Mouse (Mus musculus) heart, embryonic 12.5 days (tissue): ENCODE data around the gene Dennd1a. TPM values are rescaled to one million over a fixed set of nuclear protein-coding genes. Genes with fewer than 3 reads are reported as not detected.

ENCODE experiments used
- ATAC-seq: fragments of 200-750 bp; cut with Nextera tagmentation; 2 replicates; pipeline ENCODE4 v1.8.0; 2017; ENCODE audit warnings: moderate TSS enrichment, moderate library complexity; ENCODE audit not compliant: insufficient number of reproducible peaks, low FRiP score
- H3K27ac ChIP-seq: fragments of 300-500 bp; sonication (generic); 2 replicates; pipeline ENCODE4 v1.5.1; 2016; ENCODE audit warnings: mild to moderate bottlenecking, moderate library complexity; ENCODE audit not compliant: poor library complexity, severe bottlenecking
- H3K27me3 ChIP-seq: fragments of 300-500 bp; sonication (generic); replicated peaks from 2 replicates; pipeline ENCODE4 v1.6.1; 2016; ENCODE audit warnings: mild to moderate bottlenecking, moderate library complexity
- H3K36me3 ChIP-seq: fragments of 300-500 bp; sonication (generic); 2 replicates; pipeline ENCODE4 v1.6.1; 2016; ENCODE audit warnings: mild to moderate bottlenecking, moderate library complexity
- H3K4me1 ChIP-seq: fragments of 300-500 bp; sonication (generic); replicated peaks from 2 replicates; pipeline ENCODE4 v1.6.1; 2016; ENCODE audit warnings: mild to moderate bottlenecking
- H3K4me2 ChIP-seq: fragments of 300-500 bp; sonication (generic); 2 replicates; pipeline ENCODE4 v1.6.1; 2016; ENCODE audit warnings: mild to moderate bottlenecking, moderate library complexity
- H3K4me3 ChIP-seq: fragments of 300-500 bp; sonication (generic); 2 replicates; pipeline ENCODE4 v1.5.1; 2016; ENCODE audit warnings: mild to moderate bottlenecking
- H3K9ac ChIP-seq: fragments of 300-500 bp; sonication (generic); 2 replicates; pipeline ENCODE4 v1.6.1; 2016; ENCODE audit warnings: mild to moderate bottlenecking, moderate library complexity
- H3K9me3 ChIP-seq: fragments of 300-500 bp; sonication (generic); replicated peaks from 2 replicates; pipeline ENCODE4 v1.6.1; 2016; ENCODE audit warnings: mild to moderate bottlenecking, moderate library complexity
- WGBS: fragments of 180-500 bp; shearing (Covaris S2); methylation state at CpG from one replicate; pipeline ENCODE4 v1.1.7; 2016; 5-methylcytosine and 5-hydroxymethylcytosine counted together
- polyA plus RNA-seq: library from polyadenylated mRNA; unstranded; fragments of >200 nt; fragmentation: Nextera tagmentation; extraction: Ambion mirVana; gene quantifications from 2 replicates; pipeline ENCODE4 v1.2.1, GENCODE M21; 2016

Dennd1a gene
- polyA plus RNA-seq, 1 experiment from 2014 or later, result 15.8 TPM

DNA sequence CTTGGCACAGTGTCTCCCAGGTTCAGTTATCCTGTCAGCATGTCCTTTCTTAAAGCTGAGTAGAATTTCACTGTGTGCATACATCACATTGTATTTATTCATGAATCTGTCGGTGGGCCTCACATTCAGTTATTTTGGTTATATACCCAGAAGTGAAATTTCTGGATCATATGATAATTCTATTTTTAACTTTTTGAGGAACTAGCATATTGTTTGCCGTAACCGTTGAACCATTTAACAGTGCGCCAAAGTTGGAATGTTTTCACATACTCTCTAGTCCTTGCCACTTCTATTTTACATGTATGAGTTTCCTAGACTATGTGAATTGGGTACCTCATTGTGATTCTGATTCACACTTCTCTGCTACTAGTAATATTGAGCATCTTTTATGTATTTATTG lies 8.7 kb upstream of the Dennd1a start:
- H3K9me3 ChIP-seq, result no peaks in the 10 kb centered on the region
- no peak overlapping the region for H3K9ac ChIP-seq
- WGBS, result 87% methylated on average over 4 of the region's 4 CpGs
- H3K4me2 ChIP-seq, result no peak overlapping the region
- no peak overlapping the region for H3K4me3 ChIP-seq
- H3K27me3 ChIP-seq, result no peaks in the 10 kb centered on the region
- no peak overlapping the region for H3K27ac ChIP-seq
- no peaks in the 10 kb centered on the region for H3K36me3 ChIP-seq
- no peaks in the 10 kb centered on the region for H3K4me1 ChIP-seq
- no peak for ATAC-seq

DNA sequence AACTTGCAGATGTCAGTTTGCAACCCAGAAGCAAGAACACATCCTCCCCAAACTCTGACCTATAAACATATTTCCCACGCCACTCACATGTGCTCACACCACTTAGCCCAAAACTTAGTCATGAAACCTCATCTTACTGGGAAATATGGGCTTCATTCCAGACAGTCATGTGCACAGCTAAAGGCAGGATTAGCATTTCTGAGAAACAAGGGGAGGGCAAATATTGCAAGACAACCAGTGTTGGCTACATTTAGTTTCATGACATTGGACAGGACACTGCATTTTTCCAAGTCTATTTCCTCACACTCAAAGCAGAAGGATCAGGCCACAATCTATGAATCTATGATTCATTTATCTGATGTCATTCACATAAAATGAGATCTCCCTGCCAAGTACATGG lies 4.3 kb upstream of the Dennd1a start:
- Histone ChIP-seq H3K4me3 (no peak overlapping the region), H3K27ac (no peak overlapping the region), H3K36me3 (no peaks in the 10 kb centered on the region), H3K9me3 (no peaks in the 10 kb centered on the region), H3K9ac (no peak overlapping the region), H3K4me2 (no peak overlapping the region), H3K4me1 (peaks cover 11% of the 10 kb centered on the region), H3K27me3 (no peaks in the 10 kb centered on the region)
- WGBS, result 71% methylated on average over 1 of the region's 1 CpGs
- ATAC-seq, result no peak

DNA sequence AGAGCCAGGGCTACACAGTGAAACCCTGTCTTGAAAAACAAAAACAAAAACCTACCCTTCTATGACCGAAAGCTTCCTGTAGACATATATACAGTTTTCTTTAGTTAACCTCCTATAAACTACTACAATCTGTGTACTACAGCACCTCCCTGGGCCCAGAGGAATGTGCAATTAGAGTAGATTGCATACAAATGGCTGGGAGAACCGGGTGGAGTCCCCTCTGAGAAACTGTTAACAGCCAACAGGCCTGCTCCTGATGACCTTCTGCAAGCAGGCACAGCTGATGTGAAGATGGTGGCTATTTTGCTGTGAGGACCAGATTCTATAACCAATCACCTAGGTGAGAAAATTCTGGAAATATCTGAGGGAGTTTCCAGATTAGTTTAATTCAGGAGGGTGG lies 1.0 kb upstream of the Dennd1a start:
- no peak overlapping the region for H3K9ac ChIP-seq
- no peaks in the 10 kb centered on the region for H3K27me3 ChIP-seq
- H3K9me3 ChIP-seq, result no peaks in the 10 kb centered on the region
- H3K36me3 ChIP-seq, result no peaks in the 10 kb centered on the region
- WGBS, result 54% methylated on average over 2 of the region's 2 CpGs
- no peak for ATAC-seq
- no peak overlapping the region for H3K27ac ChIP-seq
- peaks cover 18% of the 10 kb centered on the region for H3K4me1 ChIP-seq
- no peak overlapping the region for H3K4me2 ChIP-seq
- no peak overlapping the region for H3K4me3 ChIP-seq

DNA sequence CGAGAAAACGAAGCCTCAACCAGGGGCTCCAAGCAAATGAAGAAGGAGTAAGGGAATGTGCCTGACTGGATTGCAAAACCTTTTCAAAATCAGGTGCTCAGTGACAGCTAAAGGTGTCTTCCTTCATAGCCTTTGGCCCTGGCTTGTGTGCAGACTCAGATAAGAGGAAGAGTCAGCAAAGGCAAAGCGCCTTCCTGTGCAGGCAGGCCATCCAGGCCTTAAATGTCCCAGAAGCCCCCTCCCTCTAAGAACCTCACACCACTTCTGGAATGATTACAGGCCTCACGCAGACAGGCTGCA lies 807 bp downstream of the Dennd1a start:
- H3K27me3 ChIP-seq, result no peaks in the 10 kb centered on the region
- peaks cover 20% of the 10 kb centered on the region for H3K4me1 ChIP-seq
- H3K9ac ChIP-seq, result peak overlapping the region; percentile 88
- H3K4me2 ChIP-seq, result peak overlapping the region; percentile 74
- no peaks in the 10 kb centered on the region for H3K9me3 ChIP-seq
- 7% methylated on average over 4 of the region's 4 CpGs for WGBS
- H3K4me3 ChIP-seq, result peak overlapping the region; percentile 77
- ATAC-seq, result no peak
- peak overlapping the region; percentile 89 for H3K27ac ChIP-seq
- no peaks in the 10 kb centered on the region for H3K36me3 ChIP-seq

DNA sequence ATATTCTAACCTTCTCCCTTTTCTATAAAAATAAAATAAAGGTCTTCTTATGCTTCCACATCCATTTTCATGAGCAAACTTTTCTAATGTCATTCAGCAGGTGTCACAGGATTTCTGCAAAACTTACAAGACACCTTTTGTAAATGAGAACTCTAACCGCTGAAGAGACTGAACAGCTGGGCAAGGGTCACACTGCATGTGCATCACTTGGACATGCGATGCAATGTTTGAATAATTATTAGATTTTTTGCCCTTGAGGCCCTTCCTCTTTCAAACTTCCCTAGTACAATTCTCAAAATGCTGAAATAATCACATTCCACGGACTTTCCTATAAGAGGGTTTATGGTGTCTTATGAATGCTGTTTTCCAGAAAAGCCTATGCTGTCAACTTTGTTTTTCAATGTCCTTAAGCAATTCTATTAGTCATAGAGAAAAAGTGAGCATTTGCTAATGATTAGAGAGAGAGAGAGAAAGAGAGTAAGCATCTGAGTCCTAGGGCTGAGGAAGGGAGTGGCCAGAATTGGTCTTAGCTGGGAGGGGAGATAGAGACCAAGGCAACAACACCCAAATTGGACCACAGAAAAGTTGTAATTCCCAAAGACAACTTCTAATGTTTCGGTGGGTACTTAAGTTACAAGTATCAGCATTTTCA lies 1.3 kb downstream of the Dennd1a start:
- H3K9me3 ChIP-seq, result no peaks in the 10 kb centered on the region
- peak overlapping the region; percentile 74 for H3K4me2 ChIP-seq
- H3K9ac ChIP-seq, result peak overlapping the region; percentile 88; the same call in 1 of the 2 replicates
- H3K27me3 ChIP-seq, result no peaks in the 10 kb centered on the region
- H3K4me1 ChIP-seq, result peaks cover 20% of the 10 kb centered on the region
- ATAC-seq, result no peak
- H3K36me3 ChIP-seq, result no peaks in the 10 kb centered on the region
- WGBS, result 74% methylated on average over 4 of the region's 4 CpGs
- H3K4me3 ChIP-seq, result peak overlapping the region; percentile 77
- H3K27ac ChIP-seq, result peak overlapping the region; percentile 89; the same call in 1 of the 2 replicates

DNA sequence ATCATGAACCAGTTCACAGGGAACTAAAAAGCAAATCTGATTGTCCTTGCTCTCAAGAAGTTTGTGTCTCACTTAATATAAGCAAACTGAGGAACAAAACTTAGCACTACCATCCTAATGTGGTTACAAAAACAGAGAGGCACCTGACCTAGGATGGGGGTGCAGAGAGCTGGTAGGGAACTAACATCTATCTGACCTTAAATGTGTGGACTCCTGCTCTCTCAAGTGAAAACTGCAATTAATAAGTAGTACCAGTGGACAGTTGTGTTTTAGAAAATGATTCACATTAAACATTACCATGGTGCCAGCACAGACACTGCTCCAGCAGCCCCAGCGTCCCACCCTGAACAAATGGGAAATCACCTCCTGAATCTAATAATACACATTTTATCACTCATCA lies 3.2 kb downstream of the Dennd1a start:
- Histone ChIP-seq H3K27me3 (no peaks in the 10 kb centered on the region), H3K9me3 (no peaks in the 10 kb centered on the region), H3K36me3 (no peaks in the 10 kb centered on the region), H3K4me2 (no peak overlapping the region), H3K9ac (no peak overlapping the region), H3K27ac (no peak overlapping the region), H3K4me3 (no peak overlapping the region), H3K4me1 (peaks cover 17% of the 10 kb centered on the region)
- no peak for ATAC-seq
- 74% methylated on average over 1 of the region's 1 CpGs for WGBS

DNA sequence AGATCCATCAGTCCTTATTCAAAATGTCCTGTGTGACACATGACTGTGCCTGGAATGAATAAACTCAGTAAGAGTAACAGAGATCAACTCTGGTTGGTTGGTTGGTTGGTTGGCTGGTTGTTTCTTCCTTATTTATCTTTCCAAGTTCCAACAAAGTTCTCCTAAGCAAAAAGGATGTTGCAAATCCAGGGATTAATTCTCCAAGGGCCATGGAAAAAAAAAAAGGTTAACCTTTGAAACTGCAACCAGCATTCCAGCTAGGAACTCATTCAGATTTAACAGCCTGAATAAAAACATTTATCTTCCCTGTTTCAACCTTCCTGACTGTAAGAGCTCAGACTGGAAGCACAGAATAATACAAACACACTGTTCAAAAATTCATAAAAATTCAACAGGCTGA lies 6.8 kb downstream of the Dennd1a start:
- H3K27ac ChIP-seq, result no peak overlapping the region
- H3K4me3 ChIP-seq, result no peak overlapping the region
- no peaks in the 10 kb centered on the region for H3K9me3 ChIP-seq
- no peaks in the 10 kb centered on the region for H3K36me3 ChIP-seq
- 0 out of 2 replicates have a peak, but pooled peaks cover 6% of the 10 kb centered on the region for H3K4me1 ChIP-seq
- H3K27me3 ChIP-seq, result no peaks in the 10 kb centered on the region
- H3K9ac ChIP-seq, result no peak overlapping the region
- no peak for ATAC-seq
- no peak overlapping the region for H3K4me2 ChIP-seq

DNA sequence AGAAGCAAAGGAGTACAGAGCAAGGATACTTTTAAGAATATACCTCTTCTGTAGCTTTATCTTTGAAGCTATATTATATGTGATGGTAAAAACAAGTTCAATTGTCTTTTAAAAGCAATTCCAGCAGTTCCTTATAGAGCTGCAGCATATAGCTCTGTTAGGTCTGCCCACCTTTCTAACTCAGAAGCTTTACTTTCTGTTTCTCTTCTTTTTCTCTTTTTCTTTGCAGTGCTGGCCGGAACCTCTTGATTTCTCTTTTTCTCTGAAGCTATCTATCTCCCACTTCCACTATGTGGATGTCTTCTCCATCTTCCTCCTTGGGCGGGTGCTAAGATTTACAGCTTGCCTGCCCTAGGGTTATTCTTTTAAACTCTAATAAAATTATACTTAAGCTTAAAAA lies 12.2 kb downstream of the Dennd1a start:
- WGBS, result 96% methylated on average over 2 of the region's 2 CpGs
- no peak overlapping the region for H3K4me3 ChIP-seq
- H3K9ac ChIP-seq, result no peak overlapping the region
- no peaks in the 10 kb centered on the region for H3K9me3 ChIP-seq
- no peaks in the 10 kb centered on the region for H3K27me3 ChIP-seq
- H3K27ac ChIP-seq, result no peak overlapping the region
- H3K36me3 ChIP-seq, result no peaks in the 10 kb centered on the region
- H3K4me2 ChIP-seq, result no peak overlapping the region
- H3K4me1 ChIP-seq, result no peaks in the 10 kb centered on the region
- no peak for ATAC-seq

DNA sequence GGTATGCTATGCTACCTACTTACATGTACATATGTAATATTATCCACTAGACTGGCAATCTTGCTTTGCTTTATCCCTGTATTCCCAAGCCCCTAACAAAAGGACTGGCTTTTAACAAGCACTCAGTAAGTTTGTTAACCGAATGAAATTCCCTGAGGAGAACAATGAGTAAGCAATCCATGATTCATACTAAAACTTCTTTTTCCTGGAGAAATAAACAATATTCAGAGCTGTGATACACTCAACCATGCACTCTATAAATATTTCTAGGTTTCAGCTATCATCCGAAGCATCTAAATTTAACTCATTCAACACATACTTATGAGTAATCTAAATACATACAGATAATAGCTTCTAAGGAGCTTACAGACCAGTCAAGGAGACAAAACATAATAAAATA lies 23.5 kb downstream of the Dennd1a start:
- no peaks in the 10 kb centered on the region for H3K9me3 ChIP-seq
- H3K27ac ChIP-seq, result no peak overlapping the region
- ATAC-seq, result no peak
- no peaks in the 10 kb centered on the region for H3K36me3 ChIP-seq
- H3K4me3 ChIP-seq, result no peak overlapping the region
- H3K9ac ChIP-seq, result no peak overlapping the region
- WGBS, result 67% methylated on average over 2 of the region's 2 CpGs
- H3K4me2 ChIP-seq, result no peak overlapping the region
- H3K27me3 ChIP-seq, result no peaks in the 10 kb centered on the region
- H3K4me1 ChIP-seq, result no peaks in the 10 kb centered on the region

DNA sequence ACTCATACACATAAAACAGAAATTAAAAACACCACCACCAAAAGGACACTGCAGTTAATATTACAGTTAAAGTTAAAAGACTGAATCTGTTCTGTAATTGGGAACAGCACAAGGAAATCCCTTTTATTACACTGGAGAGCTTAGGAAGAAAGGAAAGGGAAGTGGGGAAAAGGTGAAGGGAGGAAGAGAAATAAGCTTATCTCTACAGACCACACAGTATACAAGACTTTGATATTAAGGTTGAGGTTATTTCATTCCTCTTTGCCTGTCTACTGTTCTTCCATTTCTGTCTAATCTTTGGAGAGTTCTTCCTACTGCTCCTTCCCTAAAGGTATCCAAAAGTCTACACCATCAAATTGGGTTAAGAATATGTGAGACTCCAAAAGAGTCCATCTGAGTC lies 28.1 kb downstream of the Dennd1a start:
- H3K36me3 ChIP-seq, result no peaks in the 10 kb centered on the region
- H3K9ac ChIP-seq, result no peak overlapping the region
- no peak overlapping the region for H3K4me2 ChIP-seq
- no peaks in the 10 kb centered on the region for H3K27me3 ChIP-seq
- H3K4me1 ChIP-seq, result no peaks in the 10 kb centered on the region
- ATAC-seq, result no peak
- H3K9me3 ChIP-seq, result no peaks in the 10 kb centered on the region
- H3K4me3 ChIP-seq, result no peak overlapping the region
- H3K27ac ChIP-seq, result no peak overlapping the region

DNA sequence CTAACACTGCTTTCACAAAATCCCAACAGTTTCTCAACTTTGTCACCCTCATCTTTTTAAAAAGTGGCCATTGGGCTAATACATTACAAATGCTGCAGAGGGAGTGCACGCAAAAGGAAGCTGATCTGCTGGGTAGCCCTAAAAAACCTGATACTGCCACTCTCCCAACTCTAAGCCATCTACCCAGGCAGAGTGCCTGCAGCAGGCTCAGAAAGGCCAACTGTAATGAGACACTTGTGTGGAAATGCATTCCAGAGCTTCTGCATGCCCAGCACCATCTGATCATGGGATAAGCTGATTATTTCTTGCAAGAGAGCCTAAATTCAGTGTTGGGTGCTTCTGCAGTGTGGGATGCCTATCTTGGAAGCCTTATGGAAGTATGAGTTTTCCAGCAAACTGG lies 49.6 kb downstream of the Dennd1a start:
- WGBS, result 64% methylated on average over 1 of the region's 1 CpGs
- no peak overlapping the region for H3K4me3 ChIP-seq
- H3K9ac ChIP-seq, result no peak overlapping the region
- H3K27me3 ChIP-seq, result no peaks in the 10 kb centered on the region
- no peak overlapping the region for H3K4me2 ChIP-seq
- no peaks in the 10 kb centered on the region for H3K9me3 ChIP-seq
- H3K4me1 ChIP-seq, result no peaks in the 10 kb centered on the region
- no peak for ATAC-seq
- H3K27ac ChIP-seq, result no peak overlapping the region
- H3K36me3 ChIP-seq, result no peaks in the 10 kb centered on the region

DNA sequence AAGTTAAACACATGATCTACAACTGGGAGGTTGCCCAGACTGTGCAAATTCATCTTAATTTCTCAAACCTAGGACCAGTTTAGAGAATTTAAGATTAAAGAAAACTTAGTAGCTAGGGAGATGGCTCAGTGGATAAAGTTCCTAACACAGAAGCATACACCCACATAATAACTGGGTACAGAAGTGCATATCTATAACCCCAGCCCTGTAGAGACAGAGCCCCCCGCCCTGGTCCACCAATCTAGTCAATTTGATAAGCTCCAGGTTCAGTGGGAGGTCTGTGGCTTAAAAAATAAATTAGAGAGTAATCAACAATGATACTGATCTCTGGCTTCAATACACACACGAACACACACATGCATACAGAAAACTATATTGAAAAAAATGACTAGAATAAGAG lies 51.6 kb downstream of the Dennd1a start:
- no peak overlapping the region for H3K9ac ChIP-seq
- H3K4me2 ChIP-seq, result no peak overlapping the region
- 82% methylated on average over 2 of the region's 2 CpGs for WGBS
- no peaks in the 10 kb centered on the region for H3K27me3 ChIP-seq
- ATAC-seq, result no peak
- H3K4me3 ChIP-seq, result no peak overlapping the region
- H3K4me1 ChIP-seq, result no peaks in the 10 kb centered on the region
- no peaks in the 10 kb centered on the region for H3K36me3 ChIP-seq
- no peaks in the 10 kb centered on the region for H3K9me3 ChIP-seq
- H3K27ac ChIP-seq, result no peak overlapping the region
